Mouse (Mus musculus): ENCODE results near the gene Zfp503.

The Zfp503 gene

GRCm38 (mm10) chr14:21993251-21994060 lies 4.1 kb upstream of the Zfp503 start:
- no peak for DNase-seq (ENCODE audit: low read depth, low spot score)

GRCm38 (mm10) chr14:21992321-21992885 lies 3.0 kb upstream of the Zfp503 start:
- no peak for DNase-seq (ENCODE audit: low read depth, low spot score)

- no peak for DNase-seq (ENCODE audit: low read depth, low spot score)
Measured at GRCm38 (mm10) chr14:21991856-21992255, 2.5 kb upstream of the Zfp503 start.

- DNase-seq (ENCODE audit: low read depth, low spot score): no peak
Measured at GRCm38 (mm10) chr14:21991251-21991780, 1.9 kb upstream of the Zfp503 start.

GRCm38 (mm10) chr14:21990321-21991021 lies 1.1 kb upstream of the Zfp503 start:
- no peak for DNase-seq (ENCODE audit: low read depth, low spot score)

- DNase-seq (ENCODE audit: low read depth, low spot score): no peak
Measured at GRCm38 (mm10) chr14:21988577-21989290, 667 bp downstream of the Zfp503 start.

GRCm38 (mm10) chr14:21987660-21988576 lies 1.5 kb downstream of the Zfp503 start:
- DNase-seq (ENCODE audit: low read depth, low spot score): peak; percentile 89

GRCm38 (mm10) chr14:21986733-21987659 lies 2.4 kb downstream of the Zfp503 start:
- DNase-seq (ENCODE audit: low read depth, low spot score): no peak

GRCm38 (mm10) chr14:21985981-21986732 lies 3.2 kb downstream of the Zfp503 start:
- DNase-seq (ENCODE audit: low read depth, low spot score): no peak

GRCm38 (mm10) chr14:21985426-21985931 lies 3.9 kb downstream of the Zfp503 start:
- no peak for DNase-seq (ENCODE audit: low read depth, low spot score)

- DNase-seq (ENCODE audit: low read depth, low spot score): no peak
Measured at GRCm38 (mm10) chr14:21984757-21985425, 4.5 kb downstream of the Zfp503 start.

GRCm38 (mm10) chr14:21983950-21984730 lies 5.3 kb downstream of the Zfp503 start:
- no peak for DNase-seq (ENCODE audit: low read depth, low spot score)

GRCm38 (mm10) chr14:21983311-21983949 lies 6.0 kb downstream of the Zfp503 start:
- no peak for DNase-seq (ENCODE audit: low read depth, low spot score)

GRCm38 (mm10) chr14:21982592-21983310 lies 6.7 kb downstream of the Zfp503 start:
- no peak for DNase-seq (ENCODE audit: low read depth, low spot score)

- DNase-seq (ENCODE audit: low read depth, low spot score): no peak
Measured at GRCm38 (mm10) chr14:21982096-21982591, 7.3 kb downstream of the Zfp503 start.

GRCm38 (mm10) chr14:21981462-21981861 lies 7.9 kb downstream of the Zfp503 start:
- no peak for DNase-seq (ENCODE audit: low read depth, low spot score)
